Mouse (Mus musculus) cerebellum, adult 9-11 months (tissue): Measurements from ENCODE around the gene Lrrc74a.
A peak's percentile ranks its signal among the peaks of the same experiment; 100 is the strongest.

ENCODE experiments used
- DNase-seq: peaks from one replicate; pipeline ENCODE4 v3.0.0; 2022

The Lrrc74a gene

DNA sequence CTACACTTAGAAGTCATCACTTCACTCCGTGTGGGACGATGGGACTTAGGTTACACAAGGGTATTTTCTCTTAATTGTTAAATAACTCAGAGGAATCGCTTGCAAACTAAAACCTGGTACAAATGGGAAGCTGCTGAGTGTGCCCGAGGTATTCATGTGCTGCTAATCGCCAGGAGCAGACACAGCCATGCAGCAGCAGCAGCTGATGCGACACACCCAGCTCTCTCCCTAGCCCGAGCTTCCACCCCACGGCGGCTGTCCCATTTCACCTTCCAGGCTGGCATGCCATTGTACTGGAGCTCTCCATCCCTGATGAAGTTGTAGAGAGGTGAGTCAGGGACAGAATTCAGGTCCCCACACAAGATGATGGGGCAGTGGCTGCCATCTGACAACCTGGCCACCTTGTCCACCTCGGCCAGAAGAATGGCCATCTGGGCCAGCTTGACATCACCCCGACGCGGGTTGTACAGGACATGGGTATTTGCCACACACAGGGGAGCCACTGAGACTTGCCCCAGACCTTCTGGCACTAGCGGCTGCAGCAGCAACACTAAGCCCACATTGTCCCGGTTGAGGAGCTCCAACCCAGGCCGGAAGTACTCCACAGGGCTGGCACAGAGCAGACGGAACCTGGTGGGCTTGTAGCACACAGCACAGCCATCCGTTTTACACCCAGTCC lies 14.1 kb upstream of the Lrrc74a start:
- DNase-seq = peak; percentile 88

- peak; percentile 58 for DNase-seq
Observed at GRCm38 (mm10) chr12:86721453-86721852, 12.7 kb upstream of the Lrrc74a start.

GRCm38 (mm10) chr12:86724300-86724699 lies 9.9 kb upstream of the Lrrc74a start:
- peak; percentile 44 for DNase-seq

DNA sequence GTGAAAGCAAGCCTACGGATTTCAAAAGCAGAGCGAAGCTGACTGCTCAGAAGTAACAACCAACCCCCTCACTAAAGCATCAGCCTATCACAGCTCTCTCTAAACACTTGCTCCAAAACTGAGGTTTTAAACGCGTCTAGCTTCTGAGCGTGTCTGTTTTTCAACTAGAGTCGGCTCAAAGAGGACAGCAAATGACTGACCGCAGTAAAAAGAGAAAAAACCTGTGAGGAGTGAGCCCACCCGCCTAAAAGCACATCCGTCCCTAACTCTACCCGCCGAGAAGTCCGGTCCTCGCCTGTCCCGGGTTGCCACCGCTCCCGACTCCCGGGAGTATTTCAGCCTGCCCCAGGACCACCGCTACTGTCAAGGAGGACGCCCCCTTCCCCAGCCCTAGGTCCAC lies 8.5 kb upstream of the Lrrc74a start:
- DNase-seq = no peak

- DNase-seq = peak; percentile 98
Observed at GRCm38 (mm10) chr12:86726120-86726640, 8.0 kb upstream of the Lrrc74a start, which contains the start of gene Angel1. Angel1 (minus strand) TSS chr12:86726460.

GRCm38 (mm10) chr12:86761036-86761435 lies 26.9 kb downstream of the Lrrc74a start:
- DNase-seq = no peak

GRCm38 (mm10) chr12:86764060-86764459 lies 29.9 kb downstream of the Lrrc74a start:
- DNase-seq = no peak

- no peak for DNase-seq
Observed at GRCm38 (mm10) chr12:86766467-86766866, 32.3 kb downstream of the Lrrc74a start.

DNA sequence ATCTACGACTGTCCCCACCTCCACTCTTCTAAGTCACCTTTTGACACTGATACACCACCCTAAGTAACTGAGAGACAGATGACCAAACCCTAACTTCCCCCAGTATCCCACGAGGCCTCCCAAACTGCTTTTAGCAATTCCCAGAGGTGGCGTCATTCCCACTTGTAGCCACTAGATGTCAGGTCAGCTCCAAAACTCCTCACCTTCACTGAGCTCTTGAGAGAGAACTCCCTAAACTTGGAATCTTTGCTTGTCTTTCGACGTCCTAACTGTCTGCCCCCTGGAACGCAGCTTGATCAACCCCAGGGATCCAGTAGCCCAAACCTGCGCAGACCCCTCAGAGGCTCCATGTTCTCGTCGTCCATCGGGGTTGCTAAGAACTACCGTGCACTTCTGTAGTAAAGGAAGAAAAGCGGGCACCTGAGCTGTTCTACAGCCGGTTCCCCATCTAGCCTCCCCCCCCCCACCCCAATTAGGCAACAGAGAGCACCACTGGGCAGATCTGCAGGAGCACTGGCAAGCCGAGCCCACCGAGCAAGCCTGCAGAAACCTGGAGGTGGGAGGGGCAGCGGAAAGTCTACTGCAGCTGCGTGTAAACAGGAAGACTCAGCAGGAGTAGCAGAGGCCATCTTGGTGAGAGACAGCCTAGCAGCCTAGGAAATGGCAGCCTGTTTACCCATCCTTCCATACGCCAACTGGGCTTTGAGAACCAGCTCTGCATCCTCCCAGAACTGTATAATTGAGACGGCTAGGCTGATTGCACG lies 33.9 kb downstream of the Lrrc74a start:
- peak; percentile 54 for DNase-seq

GRCm38 (mm10) chr12:86768986-86769580 lies 34.9 kb downstream of the Lrrc74a start:
- peak; percentile 83 for DNase-seq

DNA sequence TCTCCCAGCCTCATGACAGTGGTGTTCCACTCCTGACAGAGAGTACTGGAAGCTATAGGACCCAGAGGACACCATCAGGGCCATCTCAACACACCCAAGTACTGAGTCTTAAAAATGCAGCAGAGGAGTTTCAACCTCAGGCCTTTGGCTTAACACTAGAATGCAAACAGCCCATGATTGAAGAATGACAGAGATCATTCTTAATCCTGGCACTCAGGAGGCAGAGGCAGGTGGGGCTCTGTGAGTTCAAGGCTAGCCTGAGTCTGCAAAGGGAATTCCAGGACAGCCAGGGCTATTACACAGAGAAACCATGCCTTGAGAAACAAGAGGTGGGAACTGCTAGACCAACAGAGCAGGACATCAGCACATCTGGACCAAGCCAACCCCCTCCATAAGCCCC lies 35.6 kb downstream of the Lrrc74a start:
- no peak for DNase-seq

DNA sequence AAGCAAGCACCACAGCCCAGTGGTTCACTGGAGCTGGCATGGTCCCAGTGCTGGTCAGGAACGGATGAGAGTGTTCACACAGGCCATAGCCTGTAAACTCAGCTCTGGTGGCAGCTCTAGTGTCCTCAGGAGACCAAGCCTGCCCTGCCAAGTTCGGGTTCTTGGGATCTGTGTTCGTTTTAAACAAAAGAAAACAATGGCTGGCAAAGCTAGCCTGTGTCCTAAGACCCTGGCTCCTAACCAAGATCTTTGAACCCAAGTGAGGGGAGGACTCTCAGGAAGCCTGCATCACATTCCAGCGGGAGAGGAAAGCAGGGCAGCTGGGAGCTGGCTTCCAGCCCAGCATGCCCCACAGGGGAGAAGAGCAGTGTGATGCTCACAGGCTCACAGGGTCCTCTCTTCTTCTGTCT lies 36.1 kb downstream of the Lrrc74a start:
- DNase-seq = peak; percentile 66

GRCm38 (mm10) chr12:86770927-86771326 lies 36.8 kb downstream of the Lrrc74a start:
- no peak for DNase-seq

DNA sequence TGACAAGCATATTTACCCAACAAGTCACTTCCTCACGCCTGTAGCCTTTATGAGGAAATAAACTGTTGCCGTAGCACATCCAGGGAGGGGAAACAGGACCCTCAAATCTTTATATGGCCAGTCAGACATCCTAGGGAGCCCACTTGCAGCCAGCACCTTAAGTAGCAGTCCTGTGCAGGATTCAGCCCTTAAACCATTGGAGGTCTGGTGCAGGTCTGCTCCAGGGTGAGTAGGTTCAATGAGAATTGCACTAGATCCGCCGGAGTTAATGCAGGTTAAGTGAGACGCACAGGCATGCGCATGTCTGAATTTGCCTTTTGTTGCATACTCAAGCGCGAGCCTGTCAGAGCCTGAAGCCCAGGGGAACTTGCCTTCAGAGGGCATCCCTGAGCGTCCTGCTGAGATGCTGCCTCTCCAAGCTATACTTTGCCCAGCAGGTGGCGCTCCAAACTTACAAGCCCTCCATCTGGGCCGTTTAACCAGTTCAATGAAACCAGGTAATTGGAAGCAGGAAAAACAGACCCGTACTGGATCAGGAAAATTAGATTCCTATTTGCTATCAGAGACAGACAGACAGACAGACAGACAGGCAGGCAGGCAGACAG lies 37.8 kb downstream of the Lrrc74a start:
- DNase-seq = peak; percentile 86

DNA sequence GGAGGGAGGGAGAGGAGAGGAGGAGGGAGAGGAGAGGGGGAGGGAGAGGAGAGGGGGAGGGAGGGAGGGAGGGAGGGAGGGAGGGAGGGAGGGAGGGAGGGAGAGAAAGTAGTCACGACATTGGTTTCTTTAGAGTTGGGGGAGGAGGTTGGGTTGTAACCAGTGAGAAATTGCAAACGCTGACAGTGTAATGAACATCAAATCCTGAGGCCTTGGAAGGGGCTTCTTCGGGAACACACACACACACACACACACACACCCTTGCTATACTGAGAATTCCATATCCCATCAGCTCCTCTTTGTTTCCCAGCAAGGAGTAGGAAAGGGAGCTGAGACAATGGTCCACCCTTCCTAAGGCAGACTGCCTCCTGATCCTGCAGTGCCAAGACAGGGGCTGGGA lies 38.4 kb downstream of the Lrrc74a start:
- DNase-seq = no peak

GRCm38 (mm10) chr12:86775561-86776280 lies 41.6 kb downstream of the Lrrc74a start:
- DNase-seq = no peak

DNA sequence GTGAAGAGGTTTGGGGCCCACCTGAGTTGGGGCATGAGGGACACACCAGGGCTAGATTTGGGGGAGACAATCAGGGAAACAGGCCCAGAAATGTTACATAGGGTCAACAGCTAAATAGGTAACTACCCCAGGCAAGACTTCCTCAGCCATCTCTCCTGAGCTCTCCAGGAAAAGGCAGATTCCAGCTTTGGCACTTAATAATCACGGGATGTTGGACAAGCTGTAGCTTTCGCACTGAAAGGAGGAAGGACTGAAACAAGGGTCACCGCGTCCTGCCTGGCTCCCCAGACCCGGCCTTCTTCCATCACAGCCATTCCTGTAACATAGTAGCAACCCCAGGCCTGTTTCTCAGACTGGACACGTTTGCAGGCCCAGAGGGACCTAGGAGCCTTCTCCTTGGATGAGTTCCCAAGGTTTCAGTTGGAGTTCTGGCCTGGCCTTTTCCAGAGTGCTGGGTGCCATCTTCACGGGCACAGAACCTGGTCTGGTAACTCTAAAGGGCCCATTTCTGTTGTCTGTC lies 42.2 kb downstream of the Lrrc74a start:
- DNase-seq = no peak

GRCm38 (mm10) chr12:86778531-86778930 lies 44.4 kb downstream of the Lrrc74a start:
- DNase-seq = no peak

DNA sequence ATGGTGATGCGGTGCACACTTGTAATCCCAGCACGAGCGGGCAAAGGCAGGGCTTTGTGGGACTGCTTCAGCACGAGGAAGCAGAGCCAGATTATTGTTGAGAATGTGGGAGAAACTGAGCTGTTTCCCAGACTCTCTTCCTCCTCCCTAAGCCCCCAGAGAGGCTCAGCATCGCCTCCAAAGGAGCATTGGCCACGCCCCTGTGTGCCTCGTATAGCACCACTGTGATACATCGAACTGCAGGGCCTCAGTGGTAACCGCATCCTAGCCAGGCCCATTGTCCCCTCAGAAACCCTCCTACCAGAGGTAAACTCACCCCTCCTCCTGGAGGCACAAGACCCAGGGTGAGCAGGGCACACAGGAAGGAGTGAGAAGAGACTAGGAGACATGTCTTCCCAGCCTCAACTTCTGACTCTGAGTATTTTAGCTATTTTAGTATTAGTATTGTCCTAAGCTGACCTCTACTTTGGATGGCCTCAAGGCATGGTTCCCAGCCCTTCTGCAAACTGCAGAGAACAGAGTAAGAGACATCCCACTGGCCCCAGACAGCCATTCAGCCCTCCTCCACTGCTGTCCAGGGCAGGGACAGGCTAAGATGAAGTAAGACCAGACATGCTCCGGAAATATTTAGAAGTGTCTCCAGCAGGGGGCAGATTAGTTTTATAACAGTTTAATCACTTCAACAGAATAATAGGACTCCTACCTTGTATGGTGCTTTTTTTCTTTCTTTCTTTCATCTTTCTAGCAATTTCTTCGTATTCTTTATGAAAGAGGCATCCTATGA lies 45.2 kb downstream of the Lrrc74a start:
- DNase-seq = no peak

DNA sequence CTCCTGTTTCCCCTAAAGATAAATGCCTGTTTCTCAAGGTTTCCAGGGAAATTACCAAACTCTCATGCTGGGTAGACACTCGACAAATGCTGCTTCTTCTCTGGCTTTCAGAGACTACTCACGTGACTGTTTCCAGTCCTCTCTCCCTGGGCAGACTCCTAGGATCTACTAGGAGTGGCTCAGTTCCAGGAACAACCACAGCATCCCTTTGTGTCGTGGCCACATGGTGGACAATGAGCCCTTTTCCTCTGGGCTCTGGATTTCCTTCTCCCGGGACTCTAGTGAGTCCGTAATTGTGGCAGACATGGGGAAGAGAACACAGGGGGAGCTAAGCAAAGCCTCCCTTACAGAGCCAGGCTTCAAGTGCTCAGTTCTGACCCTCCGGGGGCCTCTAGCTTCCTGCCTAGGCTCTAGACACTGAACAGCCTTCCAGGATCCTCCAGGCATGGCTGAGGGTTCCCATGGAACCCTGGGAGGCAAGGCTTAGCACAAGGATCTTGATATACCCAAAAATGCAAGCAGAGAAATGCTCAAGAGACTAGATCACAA lies 47.6 kb downstream of the Lrrc74a start:
- peak; percentile 36 for DNase-seq
